Mouse (Mus musculus): ENCODE data around the gene Esp16.
"Not testable (repeated sequence)": the region's sequence is repeated elsewhere in the genome, so short reads cannot be mapped to it uniquely, and the experiment has no call there.

The Esp16 gene

GRCm38 (mm10) chr17:39535842-39536241 is at the start of gene Esp16:
Esp16 (plus strand) TSS chr17:39536142.
- DNase-seq (ENCODE audit: low spot score) = not testable (repeated sequence)

- DNase-seq (ENCODE audit: low spot score) = not testable (repeated sequence)
Observed at GRCm38 (mm10) chr17:39498043-39498442, 37.9 kb upstream of the Esp16 start.
